Mouse (Mus musculus) activated CD4-positive, CD25-positive, alpha-beta regulatory T cell, adult 4 months (primary cell): ENCODE measurements around the gene Scube3. TPM values are rescaled to one million over a fixed set of nuclear protein-coding genes. Genes with fewer than 3 reads are reported as not detected.

Experiments
- ATAC-seq: one replicate; pipeline ENCODE4 v1.8.0; 2017
- polyA plus RNA-seq, 2 experiments: library from polyadenylated mRNA; unstranded; fragments of 100-300 nt; shearing (Covaris generic); gene quantifications; one replicate each; pipeline ENCODE4 v1.2.1; 2017

Scube3 gene
- polyA plus RNA-seq = not detected

- no peak for ATAC-seq
Measured at GRCm38 (mm10) chr17:28141771-28142699, at the start of gene Scube3. Scube3 (plus strand) TSS chr17:28142141.

- no peak for ATAC-seq
Measured at GRCm38 (mm10) chr17:28092297-28092696, 49.6 kb upstream of the Scube3 start.

- ATAC-seq = no peak
Measured at GRCm38 (mm10) chr17:28093837-28094236, 48.1 kb upstream of the Scube3 start.

DNA sequence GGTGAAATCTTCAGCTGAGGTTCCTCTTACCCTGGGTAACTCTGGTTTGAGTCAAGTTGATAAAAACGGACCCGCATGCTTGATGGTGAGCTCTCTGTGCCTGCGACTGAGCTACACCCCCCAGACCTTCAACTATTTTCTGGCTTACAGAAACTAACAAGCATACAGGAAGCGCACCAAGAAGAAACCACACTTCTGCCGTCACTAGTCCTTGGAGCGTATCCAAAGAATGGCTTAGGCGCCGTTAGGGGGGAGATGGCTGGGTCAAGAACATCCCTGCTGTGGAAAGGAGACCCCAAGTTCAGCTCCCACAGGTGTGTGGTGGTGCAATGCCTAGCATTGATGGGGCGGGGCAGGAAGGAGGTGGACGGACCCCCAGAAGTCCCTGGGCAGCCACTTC, 45.5 kb upstream of the Scube3 start:
- no peak for ATAC-seq

GRCm38 (mm10) chr17:28097308-28097707, 44.6 kb upstream of the Scube3 start:
- ATAC-seq = no peak

GRCm38 (mm10) chr17:28099086-28099485, 42.9 kb upstream of the Scube3 start:
- no peak for ATAC-seq

GRCm38 (mm10) chr17:28100669-28101068, 41.3 kb upstream of the Scube3 start:
- ATAC-seq = no peak

DNA sequence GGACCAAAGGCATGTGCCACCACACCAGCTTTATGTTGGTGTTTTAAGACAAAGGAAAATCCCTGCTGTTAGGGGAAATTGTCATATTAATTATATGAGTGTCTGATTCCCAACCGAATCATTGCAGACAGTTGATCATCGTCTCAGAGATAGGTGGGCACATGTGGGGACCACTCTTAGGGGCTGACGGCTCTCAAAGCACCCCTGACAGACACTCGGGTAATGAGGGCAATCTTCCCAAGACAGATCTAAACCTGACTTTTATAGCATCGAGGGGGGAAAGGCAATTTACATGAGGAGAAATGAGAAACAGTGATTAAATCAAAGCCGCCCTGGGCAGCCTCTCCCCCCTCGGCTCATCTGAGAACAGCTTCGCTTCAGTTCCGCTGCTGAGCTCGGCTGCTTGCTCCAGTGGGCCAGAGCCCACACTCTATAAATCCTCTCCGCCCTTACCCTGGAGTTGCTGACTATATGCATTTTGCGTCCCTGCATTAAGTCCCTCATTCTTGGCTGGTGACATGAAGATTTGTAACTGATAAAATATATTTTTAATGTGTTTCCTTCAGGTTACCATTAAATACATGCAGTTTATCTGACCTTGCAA, 40.6 kb upstream of the Scube3 start:
- ATAC-seq = no peak

- ATAC-seq = no peak
Measured at GRCm38 (mm10) chr17:28101902-28102319, 40.0 kb upstream of the Scube3 start.

GRCm38 (mm10) chr17:28104416-28104815, 37.5 kb upstream of the Scube3 start:
- no peak for ATAC-seq

DNA sequence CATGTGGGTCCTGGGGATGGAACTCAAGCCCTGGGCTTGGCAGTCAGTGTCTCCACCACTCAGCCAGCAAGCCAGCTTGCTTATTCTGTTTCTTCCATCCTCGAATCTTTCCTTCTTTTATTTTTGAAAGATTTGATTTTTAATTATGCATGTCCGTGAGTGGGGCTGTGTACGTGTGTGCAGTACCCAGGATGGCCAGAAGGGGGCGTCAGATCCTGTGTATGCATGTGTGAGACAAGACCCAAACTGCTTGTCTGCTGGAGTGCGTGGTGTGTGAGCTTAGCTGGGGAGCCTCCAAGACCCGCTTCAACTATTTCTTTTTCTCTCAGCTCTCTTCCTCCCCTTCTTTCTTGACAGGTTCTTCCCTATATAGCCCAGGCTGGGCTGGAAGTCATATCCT, 35.6 kb upstream of the Scube3 start:
- no peak for ATAC-seq

- no peak for ATAC-seq
Measured at GRCm38 (mm10) chr17:28107275-28107674, 34.7 kb upstream of the Scube3 start.

DNA sequence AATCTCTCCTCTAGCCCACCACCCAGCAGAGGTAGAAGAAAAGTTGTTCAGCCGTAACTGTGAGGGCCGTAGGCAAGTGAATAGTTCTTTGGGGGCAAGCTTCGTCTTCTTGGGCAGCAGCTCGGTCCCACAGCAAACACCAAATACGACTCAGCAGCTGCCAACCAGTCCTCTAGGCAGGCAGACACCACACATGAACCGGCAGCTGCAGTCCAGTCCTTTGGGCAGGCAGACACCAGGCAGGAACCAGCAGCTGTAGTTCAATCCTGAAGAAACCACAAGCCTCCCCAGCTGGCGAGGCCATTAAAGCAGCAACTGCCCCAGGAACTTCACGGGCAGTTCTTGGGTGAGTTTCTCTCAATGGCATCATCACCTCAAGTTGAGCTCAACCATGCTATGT, 29.7 kb upstream of the Scube3 start:
- ATAC-seq = no peak

GRCm38 (mm10) chr17:28116335-28116734, 25.6 kb upstream of the Scube3 start:
- ATAC-seq = no peak

GRCm38 (mm10) chr17:28117451-28118209, 24.3 kb upstream of the Scube3 start:
- ATAC-seq = no peak

- ATAC-seq = no peak
Measured at GRCm38 (mm10) chr17:28120460-28120859, 21.5 kb upstream of the Scube3 start.

DNA sequence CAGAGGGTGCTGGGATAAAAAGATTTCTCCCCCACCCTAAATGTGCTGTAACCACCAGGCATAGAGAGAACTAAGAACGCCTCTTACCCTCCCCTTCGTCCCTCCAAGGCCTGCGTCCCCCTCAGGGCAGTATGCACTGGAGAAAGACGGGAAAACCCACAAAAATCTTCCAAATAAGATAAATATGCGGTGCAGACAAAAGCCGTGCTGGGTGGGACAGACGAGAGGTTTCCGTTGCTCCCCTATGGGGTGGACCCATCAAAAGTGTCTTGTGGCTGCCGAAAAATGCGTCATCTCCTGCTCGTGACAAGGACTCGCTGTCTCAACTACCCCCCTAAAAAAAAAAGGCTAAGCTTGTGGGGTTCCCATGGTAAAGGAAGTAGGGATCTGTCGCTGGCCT, 19.0 kb upstream of the Scube3 start:
- no peak for ATAC-seq

- no peak for ATAC-seq
Measured at GRCm38 (mm10) chr17:28123627-28124026, 18.3 kb upstream of the Scube3 start.

GRCm38 (mm10) chr17:28124368-28124767, 17.6 kb upstream of the Scube3 start:
- no peak for ATAC-seq

DNA sequence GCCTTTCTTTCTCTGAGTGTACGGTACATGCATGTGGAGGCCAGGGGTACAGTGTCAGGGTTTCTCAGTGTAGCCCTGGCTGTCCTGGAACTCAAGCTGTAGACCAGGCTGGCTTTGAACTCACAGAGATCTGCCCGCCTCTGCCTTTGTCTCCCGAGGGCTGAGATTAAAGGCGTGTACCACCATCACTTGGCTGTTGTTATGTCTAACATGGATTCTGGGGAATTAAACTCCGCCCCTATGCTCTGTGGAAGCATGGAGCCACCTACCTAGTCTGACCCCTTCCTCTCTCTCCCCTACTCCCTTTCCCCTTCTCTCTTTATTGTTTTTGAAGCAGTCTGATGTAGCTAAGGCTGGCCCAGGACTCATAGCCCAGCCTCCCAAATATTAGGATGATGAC, 12.1 kb upstream of the Scube3 start:
- no peak for ATAC-seq

DNA sequence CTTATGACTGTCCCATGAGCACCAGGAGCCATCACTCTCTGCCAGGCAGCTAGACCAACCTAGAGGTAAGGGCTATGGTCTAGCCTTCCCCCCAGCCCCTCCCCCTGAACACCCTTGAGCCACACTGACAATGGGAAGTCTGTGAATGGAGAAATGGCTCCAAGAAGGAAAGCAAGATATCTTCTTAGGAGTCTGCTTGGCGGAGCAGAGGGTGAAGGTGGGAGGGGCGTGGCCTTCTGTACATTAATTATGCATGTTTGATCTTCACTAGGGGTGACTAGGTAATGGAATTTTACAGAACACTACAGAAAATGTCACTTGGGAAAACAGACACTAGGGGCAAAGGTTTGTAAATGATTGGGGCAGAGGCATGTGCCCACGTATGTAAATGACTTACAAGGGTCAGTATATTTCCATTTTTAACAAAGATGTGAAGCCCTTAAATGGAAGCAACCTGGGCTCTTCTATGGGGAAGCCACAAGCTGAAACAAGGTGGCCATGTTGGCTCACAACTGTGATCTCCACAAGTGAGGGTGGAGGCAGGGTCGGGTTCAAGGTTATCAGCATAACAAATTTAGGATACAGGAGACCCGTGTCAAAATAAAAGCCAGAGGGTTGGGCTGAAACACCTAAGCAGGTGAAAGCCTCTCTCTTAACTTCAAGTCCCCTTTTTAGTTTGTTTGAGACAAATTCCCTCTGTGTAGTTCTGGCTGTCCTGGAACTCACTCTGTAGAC, 11.4 kb upstream of the Scube3 start:
- ATAC-seq = no peak

DNA sequence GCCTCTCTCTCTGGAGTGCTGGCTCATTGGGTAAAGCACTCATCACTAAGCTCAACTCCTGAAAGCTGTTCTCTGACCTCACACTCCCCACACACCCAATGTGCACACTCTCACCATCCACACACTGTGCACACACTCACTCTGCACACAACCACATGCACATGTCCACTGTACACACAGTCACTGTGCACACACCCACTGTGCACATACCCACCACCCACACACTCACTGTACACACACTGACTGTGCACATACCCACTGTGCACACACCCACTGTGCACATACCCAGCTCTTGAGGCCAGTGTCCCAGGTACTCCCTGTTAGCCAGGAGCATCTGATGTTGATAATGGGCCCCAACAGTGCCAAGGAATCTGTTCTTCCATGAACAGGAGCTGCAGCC, 10.8 kb upstream of the Scube3 start:
- ATAC-seq = no peak

DNA sequence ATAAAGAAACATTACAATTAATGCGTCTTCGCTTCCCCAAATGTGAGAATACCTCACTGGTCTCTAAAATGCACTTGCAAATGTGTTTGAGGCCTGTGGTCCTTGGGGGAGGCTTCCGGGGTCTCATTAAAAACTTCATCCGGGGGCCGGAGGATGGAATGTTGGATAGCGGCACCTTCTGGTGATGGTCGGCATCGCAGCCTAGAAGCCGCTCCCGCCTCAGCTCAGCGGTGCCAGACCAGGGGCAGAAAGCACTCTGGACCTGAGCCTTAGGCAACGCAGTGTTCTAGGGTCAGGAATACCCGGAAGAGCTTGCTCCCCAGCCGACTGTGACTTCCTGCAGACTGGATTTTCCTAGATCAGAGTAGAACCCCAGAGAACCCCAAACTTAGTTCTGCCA, 8.7 kb upstream of the Scube3 start:
- ATAC-seq = no peak
